In genomic region chr12:98347550-98348318, GRCm38 (mm10) we compare ENCODE assay signal across 8 mouse cellular contexts.
DNase-seq lines count a peak whose midpoint lies in the region; ATAC-seq and TF ChIP-seq lines count a peak whose summit lies in the region.

No protein-coding gene starts in this region.

- no peak overlapping the region for H3K4me2 ChIP-seq in kidney, embryonic 15.5 days

- H3K4me1 ChIP-seq in kidney, adult 2 months (ENCODE audit: control insufficient read depth, insufficient read depth, low read length) = no peaks in the 10 kb centered on the region
- H3K4me1 ChIP-seq in kidney, embryonic 15.5 days = no peaks in the 10 kb centered on the region
- no peaks in the 10 kb centered on the region for H3K4me1 ChIP-seq in midbrain, embryonic 10.5 days

- no peak for ATAC-seq in kidney, embryonic 15.5 days (replicated peaks; ENCODE audit: low FRiP score)

- H3K9ac ChIP-seq in kidney, embryonic 15.5 days = no peak overlapping the region

- DNase-seq in kidney, adult 2 months = peak; percentile 42
- peak; percentile 87 for DNase-seq in A20 (ENCODE audit: low read depth, low spot score)
- DNase-seq in MN1 (ENCODE audit: low spot score) = peak; percentile 9
- peak; percentile 76 to 78 for DNase-seq in cerebellum, postnatal 14 days
- DNase-seq in layer of hippocampus, adult 2 months (ENCODE audit: low spot score in 2 of 2) = peak; percentile 35 to 85
- DNase-seq in retina, postnatal 1 day = peak; percentile 61
- DNase-seq in midbrain, embryonic 10.5 days (ENCODE audit: low spot score) = no peak

- no peaks in the 10 kb centered on the region for H3K36me3 ChIP-seq in kidney, adult 2 months (ENCODE audit: control insufficient read depth, insufficient read depth, low read length)
- no peaks in the 10 kb centered on the region for H3K36me3 ChIP-seq in kidney, embryonic 15.5 days
- H3K36me3 ChIP-seq in midbrain, embryonic 10.5 days = no peaks in the 10 kb centered on the region

- no peak overlapping the region for H3K4me3 ChIP-seq in kidney, adult 2 months (ENCODE audit: insufficient read depth, low read depth, low read length)
- no peak overlapping the region for H3K4me3 ChIP-seq in kidney, embryonic 15.5 days (replicated peaks)
- H3K4me3 ChIP-seq in layer of hippocampus, adult 2 months = no peak overlapping the region
- H3K4me3 ChIP-seq in midbrain, embryonic 10.5 days = no peak overlapping the region

- no peak for TF ChIP-seq POLR2A in kidney, adult 2 months (IDR thresholded peaks at IDR 0.05; ENCODE audit: low read depth, low read length)

- H3K27me3 ChIP-seq in kidney, adult 2 months (replicated peaks; ENCODE audit: control insufficient read depth, insufficient read depth, low read length) = no peaks in the 10 kb centered on the region
- H3K27me3 ChIP-seq in kidney, embryonic 15.5 days = no peaks in the 10 kb centered on the region
- H3K27me3 ChIP-seq in midbrain, embryonic 10.5 days (ENCODE audit: low read depth, poor library complexity, severe bottlenecking) = no peaks in the 10 kb centered on the region

- no peaks in the 10 kb centered on the region for H3K9me3 ChIP-seq in kidney, embryonic 15.5 days (replicated peaks)
- H3K9me3 ChIP-seq in midbrain, embryonic 10.5 days (replicated peaks) = no peaks in the 10 kb centered on the region

- TF ChIP-seq CTCF in kidney, adult 2 months (conservative IDR thresholded peaks at IDR 0.05; ENCODE audit: insufficient read depth, insufficient read length, low read depth, low read length) = 0 out of 2 replicates have a peak, but pooled peaks have one; percentile 12
- peak; percentile 80 for TF ChIP-seq CTCF in layer of hippocampus, adult 2 months (conservative IDR thresholded peaks at IDR 0.05)

- no peak overlapping the region for H3K27ac ChIP-seq in kidney, adult 2 months (ENCODE audit: insufficient read depth, low read depth, low read length)
- no peak overlapping the region for H3K27ac ChIP-seq in kidney, embryonic 15.5 days
- H3K27ac ChIP-seq in layer of hippocampus, adult 2 months = no peak overlapping the region
- no peak overlapping the region for H3K27ac ChIP-seq in midbrain, embryonic 10.5 days (replicated peaks)

- WGBS in kidney, adult 2 months = 71% methylated on average over 13 of the region's 13 CpGs
- 75% methylated on average over 13 of the region's 13 CpGs for WGBS in kidney, embryonic 15.5 days
- 80% methylated on average over 13 of the region's 13 CpGs for WGBS in midbrain, embryonic 10.5 days
